Mouse (Mus musculus) kidney, adult 2 months (tissue): Measurements from ENCODE around the gene Eif1b. TPM values are rescaled to one million over a fixed set of nuclear protein-coding genes. Genes with fewer than 3 reads are reported as not detected.

Experiments
- DNase-seq: peaks from one replicate; pipeline ENCODE4 v3.0.0; 2021
- H3K27ac ChIP-seq: fragments of 200-500 bp; 2 replicates; pipeline ENCODE4 v1.5.1; 2012; ENCODE audit warnings: low read depth, low read length, control low read depth, inconsistent platforms; ENCODE audit not compliant: insufficient read depth
- H3K27me3 ChIP-seq: fragments of 200-500 bp; replicated peaks from 2 replicates; pipeline ENCODE4 v1.6.1; 2012; ENCODE audit warnings: mild to moderate bottlenecking, moderate library complexity, low read length, inconsistent platforms; ENCODE audit not compliant: control insufficient read depth, insufficient read depth
- H3K36me3 ChIP-seq: fragments of 200-500 bp; 2 replicates; pipeline ENCODE4 v1.6.1; 2012; ENCODE audit warnings: mild to moderate bottlenecking, moderate library complexity, low read length, inconsistent platforms; ENCODE audit not compliant: control insufficient read depth, insufficient read depth
- H3K4me1 ChIP-seq: fragments of 200-500 bp; 2 replicates; pipeline ENCODE4 v1.6.1; 2011; ENCODE audit warnings: low read length; ENCODE audit not compliant: control insufficient read depth, insufficient read depth
- H3K4me3 ChIP-seq: fragments of 200-500 bp; 2 replicates; pipeline ENCODE4 v1.5.1; 2011; ENCODE audit warnings: mild to moderate bottlenecking, low read depth, low read length, control low read depth; ENCODE audit not compliant: insufficient read depth
- CTCF ChIP-seq: fragments of 200-500 bp; conservative IDR thresholded peaks from 2 replicates; pipeline ENCODE4 v1.5.1; 2011; ENCODE audit warnings: low read depth, mild to moderate bottlenecking, control low read depth, low read length, moderate library complexity, mixed read lengths; ENCODE audit not compliant: insufficient read depth, insufficient read length
- POLR2A ChIP-seq: fragments of 200-500 bp; IDR thresholded peaks from one replicate; pipeline ENCODE4 v1.6.1; 2011; ENCODE audit warnings: low read depth, low read length, control low read depth
- WGBS: fragments of 180-500 bp; shearing (Covaris S2); methylation state at CpG from one replicate; pipeline ENCODE4 v1.1.7; 2018; 5-methylcytosine and 5-hydroxymethylcytosine counted together
- polyA plus RNA-seq: library from polyadenylated mRNA; depleted of rRNA; stranded (reverse); fragments of >200 nt; gene quantifications from 2 replicates; pipeline ENCODE4 v1.2.3, GENCODE M21; 2012; rRNA removed

Eif1b gene
- polyA plus RNA-seq, 1 experiment, result 40.7 TPM

DNA sequence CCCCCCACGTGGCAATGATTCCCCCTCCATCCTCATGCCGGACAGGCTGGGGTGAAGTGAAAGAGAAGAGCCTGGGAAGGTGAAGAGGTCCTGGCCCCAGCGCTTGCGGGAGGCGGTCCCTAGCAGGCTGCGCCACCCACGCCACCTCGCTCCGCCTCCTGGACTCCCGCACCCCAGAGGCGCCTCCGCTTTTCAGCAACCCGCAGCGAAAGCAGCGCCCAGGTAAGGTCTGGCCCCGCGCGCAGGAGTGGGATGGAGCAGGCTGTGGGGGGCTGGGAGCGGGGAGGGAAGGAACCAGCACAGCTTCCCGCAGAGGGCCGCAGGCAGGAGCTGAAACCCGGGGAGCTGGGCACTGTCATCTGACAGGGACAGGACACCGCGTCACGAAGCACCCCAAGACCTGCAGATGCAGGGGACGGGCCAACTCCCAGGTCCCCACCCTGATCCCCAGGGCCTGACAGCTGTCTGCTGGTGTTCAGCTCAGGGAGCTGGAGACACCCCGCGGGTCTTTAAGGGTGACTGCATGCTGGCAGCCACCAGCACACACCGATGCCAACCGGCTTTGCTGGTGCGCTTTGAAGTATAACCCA lies 47.7 kb downstream of the Eif1b start, which contains the start of gene Entpd3:
TSS of gene Entpd3 (plus strand) at position 157 of the 590 bp plus-strand sequence.
- Histone ChIP-seq H3K27ac (no peak within 1 kb of the TSS), H3K36me3 (no peaks in the 10 kb centered on the region), H3K4me3 (no peak within 1 kb of the TSS), H3K4me1 (no peaks in the 10 kb centered on the region), H3K27me3 (no peaks in the 10 kb centered on the region)
- DNase-seq, result peak; percentile 14
- no peak for TF ChIP-seq CTCF
- no peak for TF ChIP-seq POLR2A
- WGBS, result 2% methylated on average over 31 of the region's 31 CpGs

DNA sequence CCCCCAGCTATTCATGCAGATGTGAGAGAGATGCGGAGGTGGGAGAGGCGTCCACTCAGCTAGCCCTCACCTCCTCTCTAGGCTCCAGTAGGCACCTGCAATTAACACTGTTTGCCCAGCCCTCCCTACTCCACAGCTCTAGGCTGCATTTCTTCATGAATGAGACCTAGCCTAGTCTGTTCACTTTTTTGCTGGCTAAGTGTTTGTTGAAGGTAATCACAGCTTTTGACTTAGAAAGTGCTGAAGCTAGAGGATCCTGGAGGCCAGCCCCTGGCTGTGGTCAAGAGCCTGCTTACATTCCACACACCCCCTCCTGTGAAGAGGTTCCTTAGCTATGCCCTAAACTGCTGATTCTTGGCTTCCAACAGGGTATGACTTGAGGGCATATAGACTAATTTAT lies 49.4 kb downstream of the Eif1b start:
- no peak for TF ChIP-seq POLR2A
- Histone ChIP-seq H3K27ac (no peak overlapping the region), H3K36me3 (no peaks in the 10 kb centered on the region), H3K4me1 (no peaks in the 10 kb centered on the region), H3K27me3 (no peaks in the 10 kb centered on the region), H3K4me3 (no peak overlapping the region)
- whole genome bisulfite sequencing, result 6% methylated on average over 2 of the region's 2 CpGs
- no peak for DNase-seq

DNA sequence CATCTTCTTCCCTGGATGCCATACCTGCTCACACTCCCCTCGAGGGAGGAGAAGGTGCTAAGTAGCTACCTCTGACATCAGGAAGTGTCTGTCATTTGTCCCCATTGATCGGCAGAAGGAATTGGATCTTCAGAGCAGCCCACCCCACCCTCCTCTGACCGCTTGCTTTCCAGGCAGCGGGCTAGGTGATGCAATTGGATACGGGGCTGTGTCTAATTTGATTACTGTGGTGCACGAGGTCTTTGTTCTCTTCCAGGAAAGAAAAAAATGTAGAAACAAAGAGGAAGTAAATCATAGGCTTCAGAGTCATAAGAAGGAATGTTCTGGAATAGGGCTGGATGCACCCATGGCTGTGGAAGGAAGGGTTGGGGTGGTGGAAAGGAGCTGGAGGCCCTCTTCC lies 50.2 kb downstream of the Eif1b start:
- Histone ChIP-seq H3K27ac (no peak overlapping the region), H3K4me1 (no peaks in the 10 kb centered on the region), H3K36me3 (no peaks in the 10 kb centered on the region), H3K27me3 (no peaks in the 10 kb centered on the region), H3K4me3 (no peak overlapping the region)
- TF ChIP-seq POLR2A (no peak), CTCF (no peak)
- WGBS, result 32% methylated on average over 6 of the region's 6 CpGs
- DNase-seq, result no peak

Other genes starting within 250 kb of the Eif1b start
- gene Myrip, start 190.7 kb upstream of the Eif1b start, polyA plus RNA-seq, result 1.1 and 1.3 TPM in 2 replicates
- gene Entpd3, start 47.6 kb downstream of the Eif1b start, polyA plus RNA-seq, result 0.53 and 0.64 TPM in 2 replicates
- 389 and 411 TPM in 2 replicates for gene Rpl14, start 79.2 kb downstream of the Eif1b start, polyA plus RNA-seq